Mouse (Mus musculus) adrenal gland, adult 10 weeks (tissue): ENCODE results near the gene Zfp260. TPM values are rescaled to one million over a fixed set of nuclear protein-coding genes. Genes with fewer than 3 reads are reported as not detected.

Source experiments
- polyA plus RNA-seq: library from polyadenylated mRNA; stranded (reverse); fragments of 350-450 nt; fragmentation: Illumina TruSeq; extraction: RNeasy Lipid Tissue Mini Kit (QIAGEN cat#74804); gene quantifications from one replicate; pipeline ENCODE4 v1.2.3, GENCODE M21; 2014; ENCODE audit warnings: low read depth, low replicate concordance

Gene Zfp260
- polyA plus RNA-seq = 142 TPM

GRCm38 (mm10) chr7:30094646-30095429 lies at the start of gene Zfp260:
Zfp260 (plus strand) TSS chr7:30094777.

GRCm38 (mm10) chr7:30050882-30051548 lies 43.6 kb upstream of the Zfp260 start, which contains the start of gene Zfp14:
Zfp14 (minus strand) TSS chr7:30051380.

GRCm38 (mm10) chr7:30072146-30073028 lies 22.2 kb upstream of the Zfp260 start, which contains the start of gene Zfp82:
Zfp82 (minus strand) TSS chr7:30072900.

GRCm38 (mm10) chr7:30090092-30090969 lies 4.2 kb upstream of the Zfp260 start, which contains the start of the genes Gm26920 and Zfp566:
Gm26920 (minus strand) TSS chr7:30090410.
Zfp566 (minus strand) TSS chr7:30090527.

DNA sequence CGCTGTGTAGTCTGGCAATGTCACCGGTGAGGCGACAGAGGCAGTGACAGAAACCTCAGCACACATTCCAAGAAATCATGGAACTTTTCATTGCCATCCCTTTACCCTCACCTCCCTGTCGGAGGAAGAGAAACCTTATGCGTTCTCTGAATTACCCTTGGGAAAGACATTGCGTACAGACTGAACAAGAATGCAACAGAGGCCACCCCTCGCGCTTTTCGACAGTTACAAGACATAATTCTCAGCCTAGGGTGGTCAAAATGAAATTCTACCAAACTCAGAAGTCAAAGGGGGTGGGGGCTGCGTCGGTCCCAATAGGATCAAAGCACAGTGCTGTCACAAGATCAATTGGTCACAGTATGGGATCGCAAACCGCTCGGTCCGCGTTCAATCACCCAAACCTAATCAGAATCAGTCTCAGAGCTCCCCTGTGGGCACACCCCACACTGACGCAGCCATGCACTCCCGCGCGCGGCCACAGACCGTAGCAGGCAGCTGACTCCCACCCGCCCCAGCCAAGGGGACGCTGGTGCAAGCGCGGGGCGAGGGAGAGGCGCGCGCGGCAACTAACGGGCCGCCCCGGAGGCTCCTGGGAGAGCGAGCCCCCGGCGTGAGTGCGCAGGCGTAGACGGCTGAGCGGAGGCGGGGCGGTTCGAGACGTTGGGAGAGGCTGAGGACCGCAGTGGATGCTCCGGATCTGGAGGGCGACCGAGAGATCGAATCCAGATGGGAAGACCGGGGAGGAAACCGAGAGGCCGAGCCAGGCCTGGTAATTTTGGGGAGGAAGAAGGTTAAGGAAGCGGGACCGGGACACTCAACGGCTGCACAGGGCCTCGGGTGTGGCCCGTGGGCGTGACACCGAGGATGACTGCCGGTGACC lies 27.0 kb downstream of the Zfp260 start, which contains the start of gene Zfp382:
Gene Zfp382, plus strand, starts transcription at position 635 of the 880 bp plus-strand sequence.

Other genes with a start within 250 kb of the Zfp260 start
- gene Zfp940, start 241.1 kb upstream of the Zfp260 start, polyA plus RNA-seq = 2.0 TPM
- 21.0 TPM for gene Zfp420, start 234.8 kb upstream of the Zfp260 start, polyA plus RNA-seq
- gene Zfp27, start 188.2 kb upstream of the Zfp260 start, polyA plus RNA-seq = 6.2 TPM
- gene Zfp383, start 186.6 kb upstream of the Zfp260 start, polyA plus RNA-seq = 10.8 TPM
- 20.8 TPM for gene Zfp74, start 140.7 kb upstream of the Zfp260 start, polyA plus RNA-seq
- gene Zfp568, start 110.8 kb upstream of the Zfp260 start, polyA plus RNA-seq = 5.6 TPM
- 7.2 TPM for gene Zfp14, start 43.4 kb upstream of the Zfp260 start, polyA plus RNA-seq
- gene Zfp82, start 21.9 kb upstream of the Zfp260 start, polyA plus RNA-seq = 1.8 TPM
- gene Gm26920, start 4.4 kb upstream of the Zfp260 start, polyA plus RNA-seq = not detected
- 2.0 TPM for gene Zfp566, start 4.2 kb upstream of the Zfp260 start, polyA plus RNA-seq
- 3.9 TPM for gene Zfp382, start 27.2 kb downstream of the Zfp260 start, polyA plus RNA-seq
- 49.5 TPM for gene Zfp146, start 75.0 kb downstream of the Zfp260 start, polyA plus RNA-seq
- gene Cox7a1, start 89.4 kb downstream of the Zfp260 start, polyA plus RNA-seq = 2.9 TPM
- gene Capns1, start 104.0 kb downstream of the Zfp260 start, polyA plus RNA-seq = 171 TPM
- gene Polr2i, start 137.2 kb downstream of the Zfp260 start, polyA plus RNA-seq = not detected
- gene Tbcb, start 137.5 kb downstream of the Zfp260 start, polyA plus RNA-seq = 7.1 TPM
- not detected for gene Ovol3, start 140.9 kb downstream of the Zfp260 start, polyA plus RNA-seq
- gene Thap8, start 185.3 kb downstream of the Zfp260 start, polyA plus RNA-seq = not detected
- 0.12 TPM for gene Wdr62, start 185.6 kb downstream of the Zfp260 start, polyA plus RNA-seq
- 14.6 TPM for gene Clip3, start 197.0 kb downstream of the Zfp260 start, polyA plus RNA-seq
- gene Alkbh6, start 213.9 kb downstream of the Zfp260 start, polyA plus RNA-seq = 5.4 TPM
- 2.3 TPM for gene Syne4, start 220.0 kb downstream of the Zfp260 start, polyA plus RNA-seq
- 1.2 TPM for gene E130208F15Rik, start 227.0 kb downstream of the Zfp260 start, polyA plus RNA-seq
- 3.0 TPM for gene Sdhaf1, start 229.1 kb downstream of the Zfp260 start, polyA plus RNA-seq